Mouse (Mus musculus) heart, embryonic 12.5 days (tissue): ENCODE data around the gene Eed. TPM values are rescaled to one million over a fixed set of nuclear protein-coding genes. Genes with fewer than 3 reads are reported as not detected.

Experiments used
- ATAC-seq: fragments of 200-750 bp; cut with Nextera tagmentation; 2 replicates; pipeline ENCODE4 v1.8.0; 2017; ENCODE audit warnings: moderate TSS enrichment, moderate library complexity; ENCODE audit not compliant: insufficient number of reproducible peaks, low FRiP score
- H3K27ac ChIP-seq: fragments of 300-500 bp; sonication (generic); 2 replicates; pipeline ENCODE4 v1.5.1; 2016; ENCODE audit warnings: mild to moderate bottlenecking, moderate library complexity; ENCODE audit not compliant: poor library complexity, severe bottlenecking
- H3K27me3 ChIP-seq: fragments of 300-500 bp; sonication (generic); replicated peaks from 2 replicates; pipeline ENCODE4 v1.6.1; 2016; ENCODE audit warnings: mild to moderate bottlenecking, moderate library complexity
- H3K36me3 ChIP-seq: fragments of 300-500 bp; sonication (generic); 2 replicates; pipeline ENCODE4 v1.6.1; 2016; ENCODE audit warnings: mild to moderate bottlenecking, moderate library complexity
- H3K4me1 ChIP-seq: fragments of 300-500 bp; sonication (generic); replicated peaks from 2 replicates; pipeline ENCODE4 v1.6.1; 2016; ENCODE audit warnings: mild to moderate bottlenecking
- H3K4me2 ChIP-seq: fragments of 300-500 bp; sonication (generic); 2 replicates; pipeline ENCODE4 v1.6.1; 2016; ENCODE audit warnings: mild to moderate bottlenecking, moderate library complexity
- H3K4me3 ChIP-seq: fragments of 300-500 bp; sonication (generic); 2 replicates; pipeline ENCODE4 v1.5.1; 2016; ENCODE audit warnings: mild to moderate bottlenecking
- H3K9ac ChIP-seq: fragments of 300-500 bp; sonication (generic); 2 replicates; pipeline ENCODE4 v1.6.1; 2016; ENCODE audit warnings: mild to moderate bottlenecking, moderate library complexity
- H3K9me3 ChIP-seq: fragments of 300-500 bp; sonication (generic); replicated peaks from 2 replicates; pipeline ENCODE4 v1.6.1; 2016; ENCODE audit warnings: mild to moderate bottlenecking, moderate library complexity
- WGBS: fragments of 180-500 bp; shearing (Covaris S2); methylation state at CpG from one replicate; pipeline ENCODE4 v1.1.7; 2016; 5-methylcytosine and 5-hydroxymethylcytosine counted together
- polyA plus RNA-seq: library from polyadenylated mRNA; unstranded; fragments of >200 nt; fragmentation: Nextera tagmentation; extraction: Ambion mirVana; gene quantifications from 2 replicates; pipeline ENCODE4 v1.2.1, GENCODE M21; 2016

Eed gene
- polyA plus RNA-seq, 1 experiment from 2014 or later, result 51.3 TPM

GRCm38 (mm10) chr7:89980133-89980484 lies 674 bp downstream of the Eed start:
- Histone ChIP-seq H3K36me3 (peaks cover 20% of the 10 kb centered on the region), H3K9ac (peak overlapping the region; percentile 93), H3K4me2 (peak overlapping the region; percentile 81), H3K27me3 (no peaks in the 10 kb centered on the region), H3K4me3 (peak overlapping the region; percentile 78), H3K27ac (peak overlapping the region; percentile 100), H3K9me3 (no peaks in the 10 kb centered on the region), H3K4me1 (peaks cover 11% of the 10 kb centered on the region)
- peak; percentile 46; the same call in 1 of the 2 replicates for ATAC-seq
- WGBS, result under 1% methylated on average over 31 of the region's 31 CpGs

- peaks cover 11% of the 10 kb centered on the region for H3K4me1 ChIP-seq
- H3K36me3 ChIP-seq, result peaks cover 22% of the 10 kb centered on the region
- no peak for ATAC-seq
- WGBS, result 4% methylated on average over 23 of the region's 23 CpGs
- H3K9ac ChIP-seq, result peak overlapping the region; percentile 93
- no peaks in the 10 kb centered on the region for H3K9me3 ChIP-seq
- peak overlapping the region; percentile 81 for H3K4me2 ChIP-seq
- H3K27ac ChIP-seq, result peak overlapping the region; percentile 100
- H3K27me3 ChIP-seq, result no peaks in the 10 kb centered on the region
- H3K4me3 ChIP-seq, result peak overlapping the region; percentile 78
Measured at GRCm38 (mm10) chr7:89979432-89980130, 1.2 kb downstream of the Eed start.

DNA sequence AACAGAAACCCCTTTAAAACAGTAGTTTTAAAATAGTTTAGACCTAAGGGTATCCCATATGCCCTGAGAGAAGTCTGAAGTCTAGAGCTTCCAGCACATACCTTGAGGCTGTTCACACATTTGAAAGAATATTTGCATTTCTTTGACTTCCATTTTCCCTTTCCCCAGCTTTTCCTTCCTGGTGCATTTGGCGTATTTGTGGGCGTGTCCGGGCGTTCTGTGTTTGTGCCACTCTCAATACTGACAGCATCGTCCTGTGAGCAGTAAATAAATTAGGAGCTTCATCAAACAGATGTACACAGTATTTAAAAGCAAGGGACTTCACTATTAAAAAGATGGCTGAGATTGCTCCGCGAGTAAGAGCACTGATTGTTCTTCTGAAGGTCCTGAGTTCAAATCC lies 4.0 kb downstream of the Eed start:
- no peak overlapping the region for H3K4me2 ChIP-seq
- no peaks in the 10 kb centered on the region for H3K9me3 ChIP-seq
- no peaks in the 10 kb centered on the region for H3K27me3 ChIP-seq
- no peak overlapping the region for H3K27ac ChIP-seq
- H3K9ac ChIP-seq, result no peak overlapping the region
- H3K4me1 ChIP-seq, result peaks cover 8% of the 10 kb centered on the region
- WGBS, result 94% methylated on average over 7 of the region's 7 CpGs
- no peak overlapping the region for H3K4me3 ChIP-seq
- H3K36me3 ChIP-seq, result peaks cover 40% of the 10 kb centered on the region
- ATAC-seq, result no peak

- Histone ChIP-seq H3K4me2 (no peak overlapping the region), H3K27ac (no peak overlapping the region), H3K9me3 (no peaks in the 10 kb centered on the region), H3K36me3 (peaks cover 48% of the 10 kb centered on the region), H3K4me1 (peaks cover 8% of the 10 kb centered on the region), H3K4me3 (no peak overlapping the region), H3K27me3 (no peaks in the 10 kb centered on the region), H3K9ac (no peak overlapping the region)
- WGBS, result 93% methylated on average over 1 of the region's 1 CpGs
- ATAC-seq, result no peak
Measured at GRCm38 (mm10) chr7:89975571-89975970, 5.2 kb downstream of the Eed start.

DNA sequence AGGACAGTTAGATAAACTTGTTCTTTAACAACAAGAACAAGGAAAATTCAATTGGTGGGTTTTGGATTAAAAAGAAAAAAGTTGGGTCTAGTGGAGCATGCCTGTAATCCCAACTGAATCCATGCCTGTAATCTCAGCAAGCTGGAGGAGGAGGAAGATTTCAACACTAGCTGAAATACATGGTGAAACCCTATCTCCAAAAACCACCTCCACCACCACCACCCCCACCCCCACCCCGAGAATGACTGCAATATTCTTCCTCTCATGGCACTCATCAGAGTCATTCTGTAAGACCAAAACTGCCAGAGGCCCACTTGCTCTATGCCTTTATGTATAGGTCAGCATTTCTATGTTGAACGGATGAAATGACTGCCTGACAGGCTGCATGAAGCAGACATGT lies 13.5 kb downstream of the Eed start:
- Histone ChIP-seq H3K9me3 (no peaks in the 10 kb centered on the region), H3K4me2 (no peak overlapping the region), H3K27ac (no peak overlapping the region), H3K27me3 (no peaks in the 10 kb centered on the region), H3K4me1 (no peaks in the 10 kb centered on the region), H3K4me3 (no peak overlapping the region), H3K9ac (no peak overlapping the region), H3K36me3 (peaks cover 76% of the 10 kb centered on the region)
- 84% methylated on average over 2 of the region's 2 CpGs for WGBS
- ATAC-seq, result no peak

DNA sequence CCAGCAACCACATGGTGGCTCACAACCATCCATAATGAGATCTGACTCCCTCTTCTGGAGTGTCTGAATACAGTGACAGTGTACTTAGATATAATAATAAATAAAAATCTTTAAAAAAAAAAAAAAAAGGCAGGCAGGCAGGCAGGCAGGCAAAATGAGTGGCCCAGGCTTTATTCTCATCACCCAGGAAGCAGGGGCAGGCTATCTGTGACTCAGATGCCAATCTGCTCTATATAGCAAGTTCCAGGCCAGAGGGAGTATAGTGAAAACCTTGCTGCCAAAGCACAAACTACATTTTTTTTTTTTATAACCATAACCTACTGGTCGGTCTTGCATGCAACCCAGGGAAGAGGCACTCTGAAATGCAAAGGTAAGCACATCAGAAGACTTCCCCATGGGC lies 14.0 kb downstream of the Eed start:
- Histone ChIP-seq H3K4me2 (no peak overlapping the region), H3K4me1 (no peaks in the 10 kb centered on the region), H3K9ac (no peak overlapping the region), H3K27ac (no peak overlapping the region), H3K4me3 (no peak overlapping the region), H3K36me3 (peaks cover 77% of the 10 kb centered on the region), H3K27me3 (no peaks in the 10 kb centered on the region), H3K9me3 (no peaks in the 10 kb centered on the region)
- 93% methylated on average over 1 of the region's 1 CpGs for WGBS
- ATAC-seq, result no peak

GRCm38 (mm10) chr7:89963135-89963534 lies 17.6 kb downstream of the Eed start:
- Histone ChIP-seq H3K27me3 (no peaks in the 10 kb centered on the region), H3K27ac (no peak overlapping the region), H3K4me2 (no peak overlapping the region), H3K4me3 (no peak overlapping the region), H3K36me3 (peaks cover 68% of the 10 kb centered on the region), H3K9me3 (no peaks in the 10 kb centered on the region), H3K9ac (no peak overlapping the region), H3K4me1 (no peaks in the 10 kb centered on the region)
- no peak for ATAC-seq

- Histone ChIP-seq H3K36me3 (peaks cover 59% of the 10 kb centered on the region), H3K4me1 (peaks cover 11% of the 10 kb centered on the region; the same call in 1 of the 2 replicates), H3K9me3 (no peaks in the 10 kb centered on the region), H3K4me3 (no peak overlapping the region), H3K27ac (no peak overlapping the region), H3K27me3 (no peaks in the 10 kb centered on the region), H3K4me2 (no peak overlapping the region), H3K9ac (no peak overlapping the region)
- 28% methylated on average over 5 of the region's 5 CpGs for WGBS
- ATAC-seq, result no peak
Measured at GRCm38 (mm10) chr7:89957300-89957699, 23.5 kb downstream of the Eed start.

- no peak overlapping the region for H3K4me3 ChIP-seq
- H3K36me3 ChIP-seq, result peaks cover 43% of the 10 kb centered on the region
- no peak for ATAC-seq
- no peak overlapping the region for H3K4me2 ChIP-seq
- H3K27ac ChIP-seq, result no peak overlapping the region
- peaks cover 11% of the 10 kb centered on the region; the same call in 1 of the 2 replicates for H3K4me1 ChIP-seq
- H3K9me3 ChIP-seq, result no peaks in the 10 kb centered on the region
- no peaks in the 10 kb centered on the region for H3K27me3 ChIP-seq
- H3K9ac ChIP-seq, result no peak overlapping the region
- WGBS, result 88% methylated on average over 5 of the region's 5 CpGs
Measured at GRCm38 (mm10) chr7:89954261-89954660, 26.5 kb downstream of the Eed start.

GRCm38 (mm10) chr7:89949403-89949802 lies 31.4 kb downstream of the Eed start:
- H3K27me3 ChIP-seq, result no peaks in the 10 kb centered on the region
- H3K27ac ChIP-seq, result no peak overlapping the region
- H3K4me3 ChIP-seq, result no peak overlapping the region
- H3K4me2 ChIP-seq, result no peak overlapping the region
- H3K4me1 ChIP-seq, result no peaks in the 10 kb centered on the region
- no peaks in the 10 kb centered on the region for H3K9me3 ChIP-seq
- H3K9ac ChIP-seq, result no peak overlapping the region
- H3K36me3 ChIP-seq, result peaks cover 8% of the 10 kb centered on the region
- 53% methylated on average over 4 of the region's 4 CpGs for WGBS
- ATAC-seq, result no peak

GRCm38 (mm10) chr7:89948026-89948425 lies 32.8 kb downstream of the Eed start:
- no peak for ATAC-seq
- 73% methylated on average over 7 of the region's 7 CpGs for WGBS

More at GRCm38 (mm10) chr7:89948026-89948425, 32.8 kb downstream of the Eed start:
- H3K4me1 ChIP-seq, result no peaks in the 10 kb centered on the region
- H3K27me3 ChIP-seq, result no peaks in the 10 kb centered on the region
- no peaks in the 10 kb centered on the region for H3K36me3 ChIP-seq
- H3K4me3 ChIP-seq, result no peak overlapping the region
- no peak overlapping the region for H3K9ac ChIP-seq
- H3K27ac ChIP-seq, result no peak overlapping the region
- H3K4me2 ChIP-seq, result no peak overlapping the region
- H3K9me3 ChIP-seq, result no peaks in the 10 kb centered on the region
